Mouse (Mus musculus) CH12.LX (cell line): ENCODE measurements at regions not wholly inside any gene's neighbourhood (a gene's known extent, or its start where the extent isn't known, plus 50 kb on each side); places are given as distances from the start of the nearest gene placed in this dataset.
A peak's percentile ranks its signal among the peaks of the same experiment; 100 is the strongest.

Experiments used
- DNase-seq: peaks from one replicate; pipeline ENCODE4 v3.0.0-alpha.2; 2013; ENCODE audit errors: extremely low read depth
- H3K27ac ChIP-seq: 2 replicates; pipeline ENCODE4 v1.5.1; 2012; ENCODE audit warnings: low read depth, mild to moderate bottlenecking, control low read depth, moderate library complexity; ENCODE audit not compliant: insufficient read depth
- H3K27me3 ChIP-seq: replicated peaks from 2 replicates; pipeline ENCODE3; 2012; ENCODE audit warnings: inconsistent platforms
- H3K36me3 ChIP-seq, 2 experiments: replicated peaks in 1 of 2; 2 replicates each; pipeline versions ENCODE3 to v1.6.1; 2012; ENCODE audit warnings: inconsistent platforms in 1 of 2, low read length in 1 of 2, mild to moderate bottlenecking in 1 of 2, mixed read lengths in 1 of 2, moderate library complexity in 1 of 2; ENCODE audit not compliant: control insufficient read depth in 1 of 2, insufficient read depth in 1 of 2
- H3K4me1 ChIP-seq, 2 experiments: 2 replicates each; pipeline ENCODE4 v1.6.1; 2012; ENCODE audit warnings: inconsistent platforms in 1 of 2, moderate library complexity in 1 of 2; ENCODE audit not compliant: insufficient read depth in 2 of 2, control insufficient read depth in 1 of 2
- H3K4me2 ChIP-seq: 2 replicates; pipeline ENCODE4 v1.6.1; 2012; ENCODE audit warnings: low read depth, mild to moderate bottlenecking, control low read depth; ENCODE audit not compliant: poor library complexity, insufficient read depth, severe bottlenecking
- H3K4me3 ChIP-seq, 3 experiments: fragments of 150-350 bp in 1 of 3; sonication (generic) in 1 of 3; replicated peaks in 1 of 3; 2 replicates each; pipeline versions ENCODE3 to v1.5.1; 2011 to 2012; ENCODE audit warnings: low read depth in 2 of 3, low read length in 2 of 3, mild to moderate bottlenecking in 2 of 3, moderate library complexity in 2 of 3, control low read depth in 1 of 3, improper control_type of control experiment in 1 of 3, inconsistent platforms in 1 of 3, mixed read lengths in 1 of 3; ENCODE audit not compliant: poor library complexity in 1 of 3
- H3K79me2 ChIP-seq: replicated peaks from 2 replicates; pipeline ENCODE4 v1.6.1; 2012; ENCODE audit warnings: mild to moderate bottlenecking, moderate library complexity; ENCODE audit not compliant: control insufficient read depth, poor library complexity, insufficient read depth, severe bottlenecking; ENCODE audit errors: extremely low read depth
- H3K9ac ChIP-seq: 2 replicates; pipeline ENCODE4 v1.6.1; 2012; ENCODE audit warnings: low read depth, mild to moderate bottlenecking, control low read depth, moderate library complexity; ENCODE audit not compliant: insufficient read depth
- H3K9me3 ChIP-seq: replicated peaks from 2 replicates; pipeline ENCODE3; 2012; ENCODE audit warnings: low read length, inconsistent platforms, mixed read lengths
- CHD1 ChIP-seq: IDR thresholded peaks from 2 replicates; pipeline ENCODE4 v1.6.1; 2012; ENCODE audit warnings: low read depth, low read length, improper control_type of control experiment, inconsistent platforms
- CHD2 ChIP-seq: IDR thresholded peaks from 2 replicates; pipeline ENCODE4 v1.6.1; 2011; ENCODE audit warnings: low read length, improper control_type of control experiment
- CTCF ChIP-seq, 2 experiments: IDR thresholded peaks in 1 of 2; conservative IDR thresholded peaks in 1 of 2; 2 replicates each; pipeline ENCODE4 v1.5.1; 2011 to 2012; ENCODE audit warnings: low read depth in 2 of 2, low read length in 2 of 2, improper control_type of control experiment in 1 of 2, inconsistent platforms in 1 of 2, mild to moderate bottlenecking in 1 of 2, moderate library complexity in 1 of 2
- E2F4 ChIP-seq: IDR thresholded peaks from 2 replicates; pipeline ENCODE4 v1.6.1; 2011; ENCODE audit warnings: low read depth, low read length, improper control_type of control experiment; ENCODE audit not compliant: insufficient replicate concordance
- EP300 ChIP-seq: IDR thresholded peaks from 2 replicates; pipeline ENCODE4 v1.6.1; 2011; ENCODE audit warnings: low read length, improper control_type of control experiment
- HCFC1 ChIP-seq: IDR thresholded peaks from 2 replicates; pipeline ENCODE4 v1.6.1; 2012; ENCODE audit warnings: low read depth, mild to moderate bottlenecking, inconsistent platforms, low read length, improper control_type of control experiment
- JUND ChIP-seq: conservative IDR thresholded peaks from 2 replicates; pipeline ENCODE4 v1.6.1; 2011; ENCODE audit warnings: low read depth, low read length, improper control_type of control experiment
- KAT2A ChIP-seq: IDR thresholded peaks from 2 replicates; pipeline ENCODE4 v1.6.1; 2012; ENCODE audit warnings: low read length, improper control_type of control experiment, inconsistent platforms; ENCODE audit not compliant: insufficient replicate concordance
- MAFK ChIP-seq: IDR thresholded peaks from 2 replicates; pipeline ENCODE4 v1.6.1; 2011; ENCODE audit warnings: low read length, improper control_type of control experiment; ENCODE audit not compliant: insufficient replicate concordance
- MAX ChIP-seq: IDR thresholded peaks from 2 replicates; pipeline ENCODE4 v1.6.1; 2011; ENCODE audit warnings: low read length, improper control_type of control experiment
- MAZ ChIP-seq: IDR thresholded peaks from 2 replicates; pipeline ENCODE4 v1.6.1; 2012; ENCODE audit warnings: low read depth, mild to moderate bottlenecking, inconsistent platforms, low read length, improper control_type of control experiment, moderate library complexity
- MEF2A ChIP-seq: IDR thresholded peaks from 2 replicates; pipeline ENCODE4 v1.6.1; 2014; ENCODE audit warnings: low read depth, mild to moderate bottlenecking, inconsistent platforms, low read length, improper control_type of control experiment, borderline replicate concordance
- MYC ChIP-seq: IDR thresholded peaks from 2 replicates; pipeline ENCODE4 v1.6.1; 2011; ENCODE audit warnings: low read depth, mild to moderate bottlenecking, improper control_type of control experiment, low read length
- NELFE ChIP-seq: IDR thresholded peaks from 2 replicates; pipeline ENCODE4 v1.6.1; 2011; ENCODE audit warnings: low read depth, low read length, improper control_type of control experiment
- NRF1 ChIP-seq: IDR thresholded peaks from 2 replicates; pipeline ENCODE4 v1.6.1; 2014; ENCODE audit warnings: low read depth, mild to moderate bottlenecking, inconsistent platforms, low read length, improper control_type of control experiment, moderate library complexity
- PAX5 ChIP-seq: IDR thresholded peaks from 2 replicates; pipeline ENCODE4 v1.6.1; 2012; ENCODE audit warnings: low read length, inconsistent platforms, mixed read lengths
- POLR2AphosphoS2 ChIP-seq: IDR thresholded peaks from 2 replicates; pipeline ENCODE4 v1.6.1; 2011; ENCODE audit warnings: low read depth, low read length, improper control_type of control experiment
- RCOR1 ChIP-seq: conservative IDR thresholded peaks from 2 replicates; pipeline ENCODE4 v1.6.1; 2012; ENCODE audit warnings: low read depth, mild to moderate bottlenecking, inconsistent platforms, low read length, improper control_type of control experiment
- SIN3A ChIP-seq: IDR thresholded peaks from 2 replicates; pipeline ENCODE4 v1.6.1; 2012; ENCODE audit warnings: low read length, improper control_type of control experiment, inconsistent platforms
- SMC3 ChIP-seq: IDR thresholded peaks from 2 replicates; pipeline ENCODE4 v1.6.1; 2011; ENCODE audit warnings: low read depth, low read length, improper control_type of control experiment
- TCF12 ChIP-seq: IDR thresholded peaks from 2 replicates; pipeline ENCODE4 v1.6.1; 2014; ENCODE audit warnings: low read depth, mild to moderate bottlenecking, inconsistent platforms, low read length, improper control_type of control experiment
- USF1 ChIP-seq: IDR thresholded peaks from 2 replicates; pipeline ENCODE4 v1.6.1; 2014; ENCODE audit warnings: low read depth, mild to moderate bottlenecking, inconsistent platforms, low read length, improper control_type of control experiment
- ZKSCAN1 ChIP-seq: IDR thresholded peaks from 2 replicates; pipeline ENCODE4 v1.6.1; 2012; ENCODE audit warnings: low read depth, inconsistent platforms, low read length, improper control_type of control experiment, borderline replicate concordance
- ZMIZ1 ChIP-seq: IDR thresholded peaks from 2 replicates; pipeline ENCODE4 v1.6.1; 2012; ENCODE audit warnings: low read depth, mild to moderate bottlenecking, inconsistent platforms, low read length, improper control_type of control experiment
- ZNF384 ChIP-seq: IDR thresholded peaks from 2 replicates; pipeline ENCODE4 v1.6.1; 2012; ENCODE audit warnings: low read depth, low read length, improper control_type of control experiment, inconsistent platforms
- dilution Hi-C: fragments of 300-500 bp; cut with MboI; formaldehyde crosslinking; loops from 2 replicates; pipeline ENCODE4 v1.14.3; 2020; ENCODE audit warnings: low sequenced_read_pairs; ENCODE audit not compliant: extremely low pct_unique_long_range_greater_than_20kb, extremely low pct_ligation_motif_present
- in situ Hi-C: fragments of 300-500 bp; cut with MboI; formaldehyde crosslinking; loops from 3 replicates; pipeline ENCODE4 v1.14.3; 2019; ENCODE audit warnings: low sequenced_read_pairs, low pct_ligation_motif_present, low pct_unique_long_range_greater_than_20kb, mixed read lengths

- TF ChIP-seq NELFE (no peak), MYC (peak; percentile 39), SIN3A (0 out of 2 replicates have a peak, but pooled peaks have one; percentile 74), KAT2A (0 out of 2 replicates have a peak, but pooled peaks have one; percentile 7), SMC3 (no peak; the same call in 1 of the 2 replicates), JUND (peak; percentile 62), NRF1 (no peak), MEF2A (peak; percentile 99), POLR2AphosphoS2 (no peak), USF1 (no peak), HCFC1 (peak; percentile 30; the same call in 1 of the 2 replicates)
- TF ChIP-seq, all 38 proteins: peak for 19
These were observed 55.4 kb upstream of the Card11 start (continued) for GRCm38 (mm10) chr5:141055596-141056343.

- dilution Hi-C loops (no loop called here), in situ Hi-C loops (no loop called here)
- peaks cover 13% of the 10 kb centered on the region for H3K9me3 ChIP-seq
These were observed 57.8 kb upstream of the Card11 start for GRCm38 (mm10) chr5:141058141-141058540.

GRCm38 (mm10) chr5:141058863-141059262 is 58.5 kb upstream of the Card11 start:
- Histone ChIP-seq H3K4me1 (peaks cover 22 to 41% of the 10 kb centered on the region in 2 experiments), H3K9me3 (peaks cover 13% of the 10 kb centered on the region), H3K79me2 (no peaks in the 10 kb centered on the region), H3K36me3 (no peaks in the 10 kb centered on the region), H3K4me2 (no peak overlapping the region), H3K27me3 (no peaks in the 10 kb centered on the region), H3K9ac (no peak overlapping the region), H3K4me3 (no peak overlapping the region), H3K27ac (no peak overlapping the region)
- dilution Hi-C loops (no loop called here), in situ Hi-C loops (no loop called here)
- no peak for DNase-seq
- TF ChIP-seq ZMIZ1 (no peak), MAFK (peak; percentile 90)

More at GRCm38 (mm10) chr5:141058141-141058540, 57.8 kb upstream of the Card11 start:
- TF ChIP-seq CTCF (conservative IDR thresholded peaks at IDR 0.05 in 1 of 2, IDR thresholded peaks at IDR 0.05 in 1 of 2; ENCODE audit: low read depth in 2 of 2, low read length in 2 of 2) (no peak), MAZ (no peak), RCOR1 (no peak), HCFC1 (no peak), NELFE (no peak), TCF12 (no peak), CHD2 (no peak), ZNF384 (no peak), ZKSCAN1 (no peak), CHD1 (no peak), PAX5 (no peak), SMC3 (no peak), MYC (no peak), E2F4 (no peak), EP300 (no peak), MAX (no peak), USF1 (no peak)
- no peak overlapping the region for H3K9ac ChIP-seq
- H3K27ac ChIP-seq = no peak overlapping the region
- H3K79me2 ChIP-seq = no peaks in the 10 kb centered on the region
- no peak for DNase-seq
- no peaks in the 10 kb centered on the region for H3K36me3 ChIP-seq
- no peak overlapping the region for H3K4me2 ChIP-seq
- no peak overlapping the region for H3K4me3 ChIP-seq
- H3K4me1 ChIP-seq = peaks cover 22 to 38% of the 10 kb centered on the region in 2 experiments
- H3K27me3 ChIP-seq = no peaks in the 10 kb centered on the region
